Mouse (Mus musculus): ENCODE data around the gene Ucn2. TPM values are rescaled to one million over a fixed set of nuclear protein-coding genes. Genes with fewer than 3 reads are reported as not detected.

Ucn2 gene
- polyA plus RNA-seq (2012; rRNA removed), result 0.34 and 1.1 TPM in 2 replicates

DNA sequence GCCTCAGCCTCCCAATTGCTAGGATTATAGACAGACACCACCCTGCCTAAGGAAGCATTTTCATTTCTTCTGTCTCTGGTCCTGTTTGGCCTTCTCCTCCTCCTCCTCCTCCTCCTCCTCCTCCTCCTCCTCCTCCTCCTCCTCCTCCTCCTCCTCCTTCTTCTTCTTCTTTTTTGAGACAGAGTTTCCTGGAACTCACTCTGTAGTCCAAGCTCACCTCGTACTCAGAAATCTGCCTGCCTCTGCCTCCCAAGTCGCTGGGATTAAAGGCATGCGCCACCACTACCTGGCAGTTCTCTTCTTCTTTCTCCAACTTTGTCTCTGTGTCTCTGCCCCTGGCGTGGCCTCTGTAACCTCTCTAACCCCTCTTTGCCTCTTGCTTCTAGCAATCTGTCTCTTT lies at the start of gene Ucn2:
TSS of gene Ucn2 (plus strand) at position 301 of the 400 bp plus-strand sequence.

DNA sequence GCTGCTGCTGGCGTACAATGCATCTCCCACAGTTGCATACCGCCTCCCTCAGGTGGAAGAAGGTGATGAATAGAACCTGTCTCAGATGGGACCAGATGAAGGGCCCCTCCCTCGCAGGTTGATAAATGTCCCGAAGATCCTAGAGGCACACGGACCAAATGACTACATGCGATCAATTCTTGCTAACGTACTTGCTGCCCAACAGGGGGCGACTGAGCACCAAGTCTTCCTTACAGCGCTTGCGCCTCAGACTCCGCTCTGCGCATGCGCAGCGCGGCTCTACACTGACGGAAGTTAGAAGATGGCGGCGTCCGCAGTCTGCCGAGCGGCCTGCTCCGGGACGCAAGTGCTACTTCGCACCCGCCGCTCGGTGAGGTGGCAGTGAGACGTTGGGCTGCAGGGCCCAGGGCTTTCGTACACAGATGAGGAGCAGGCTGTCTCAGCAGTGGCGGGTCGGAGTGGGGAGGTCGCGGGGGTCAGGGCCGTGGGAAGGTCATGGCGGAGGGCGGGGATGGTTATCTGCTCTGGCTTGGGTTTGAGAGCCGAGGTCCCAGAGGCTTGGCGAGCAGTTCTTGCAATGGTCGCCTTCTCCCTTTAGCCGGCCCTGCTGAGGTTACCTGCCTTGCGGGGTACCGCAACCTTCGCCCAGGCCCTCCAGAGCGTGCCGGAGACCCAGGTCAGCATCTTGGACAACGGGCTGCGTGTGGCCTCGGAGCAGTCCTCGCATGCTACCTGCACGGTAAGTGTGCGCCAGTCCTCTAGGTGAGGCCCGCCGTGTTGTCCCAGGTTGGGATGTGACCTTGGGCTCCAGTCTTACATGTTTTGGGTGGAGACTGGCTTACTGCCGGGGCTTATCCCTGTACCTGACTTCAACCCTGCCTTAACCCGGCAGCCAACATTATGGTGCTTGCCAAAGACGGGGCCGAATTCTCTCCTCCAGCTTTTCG lies 49.1 kb upstream of the Ucn2 start, which contains the start of gene Uqcrc1:
TSS of gene Uqcrc1 (plus strand) at position 216 of the 947 bp plus-strand sequence.

DNA sequence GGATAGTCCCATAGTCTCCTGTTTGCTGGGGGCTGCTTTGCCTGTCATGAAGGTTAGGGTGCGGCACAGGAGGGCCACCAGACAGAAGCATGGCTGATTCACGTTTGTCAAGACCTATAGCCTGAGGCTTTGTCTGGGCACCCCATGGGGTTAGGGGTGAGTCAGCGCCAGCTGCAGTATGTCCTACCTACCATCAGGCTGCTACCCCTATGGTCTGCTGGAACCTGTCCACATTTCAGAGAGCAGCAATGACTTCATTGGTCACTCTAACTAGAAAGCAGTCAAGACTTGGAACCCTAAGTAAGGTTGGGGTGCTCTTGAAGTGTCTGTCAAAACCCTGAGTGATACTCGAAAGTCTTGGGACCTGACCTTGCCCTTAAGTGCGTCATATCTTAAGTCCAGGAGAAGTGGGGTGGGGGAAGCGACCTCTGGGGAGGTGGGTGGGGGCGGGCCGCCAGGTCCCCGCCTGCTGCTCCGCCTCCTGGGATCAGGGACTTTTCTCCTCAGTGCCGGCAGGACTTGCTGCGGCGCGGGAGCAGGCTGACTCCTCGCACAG lies 32.7 kb upstream of the Ucn2 start, which contains the start of gene Col7a1:
TSS of gene Col7a1 (plus strand) at position 506 of the 556 bp plus-strand sequence.

DNA sequence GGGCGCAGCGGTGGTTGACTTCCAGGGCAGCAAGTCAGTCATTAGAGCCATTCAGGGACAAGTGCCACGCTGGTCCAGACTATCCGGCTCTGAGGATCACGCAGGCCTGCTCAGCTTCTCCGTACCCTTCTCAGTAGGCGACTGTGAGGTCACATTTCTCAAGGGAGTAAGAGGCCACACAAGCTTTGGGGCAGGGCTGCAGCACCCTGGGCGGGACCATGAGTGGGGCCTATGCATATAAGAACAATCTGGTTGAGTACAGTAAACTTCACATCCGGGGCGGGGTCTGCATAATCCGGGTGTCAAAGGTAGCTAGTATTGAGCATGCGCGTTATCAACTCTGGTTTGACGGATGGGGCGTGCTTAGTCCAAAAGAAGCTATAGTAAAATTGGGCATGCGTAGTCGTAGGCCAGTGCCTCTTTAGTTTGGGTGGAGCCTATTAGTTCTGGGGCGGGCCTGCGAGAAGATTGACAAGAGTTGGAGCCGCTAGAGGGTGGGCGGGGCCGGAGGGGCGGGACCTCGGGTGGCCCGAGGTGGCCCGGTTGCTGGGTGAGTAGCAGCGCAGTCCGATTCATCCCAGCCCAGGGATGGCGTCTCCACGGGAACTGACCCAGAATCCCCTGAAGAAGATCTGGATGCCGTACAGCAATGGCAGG lies 5.7 kb downstream of the Ucn2 start, which contains the start of gene Pfkfb4:
TSS of gene Pfkfb4 (plus strand) at position 351 of the 657 bp plus-strand sequence.

Other genes with a start within 250 kb of the Ucn2 start
- gene Ip6k2, start 202.2 kb upstream of the Ucn2 start, polyA plus RNA-seq (2012; rRNA removed), result 392 and 428 TPM in 2 replicates
- gene Nckipsd, start 177.6 kb upstream of the Ucn2 start, polyA plus RNA-seq (2012; rRNA removed), result 32.2 and 33.5 TPM in 2 replicates
- 88.2 and 100 TPM in 2 replicates for gene Celsr3, start 159.7 kb upstream of the Ucn2 start, polyA plus RNA-seq (2012; rRNA removed)
- gene Slc26a6, start 132.7 kb upstream of the Ucn2 start, polyA plus RNA-seq (2012; rRNA removed), result 20.6 and 22.4 TPM in 2 replicates
- gene Tmem89, start 71.4 kb upstream of the Ucn2 start, polyA plus RNA-seq (2012; rRNA removed), result 0.72 and 0.84 TPM in 2 replicates
- gene Uqcrc1, start 49.4 kb upstream of the Ucn2 start, polyA plus RNA-seq (2012; rRNA removed), result 340 and 342 TPM in 2 replicates
- 6.8 and 12.8 TPM in 2 replicates for gene Col7a1, start 32.4 kb upstream of the Ucn2 start, polyA plus RNA-seq (2012; rRNA removed)
- 26.4 and 26.7 TPM in 2 replicates for gene Pfkfb4, start 5.8 kb downstream of the Ucn2 start, polyA plus RNA-seq (2012; rRNA removed)
- gene Shisa5, start 52.6 kb downstream of the Ucn2 start, polyA plus RNA-seq (2012; rRNA removed), result 60.7 and 85.5 TPM in 2 replicates
- gene Trex1, start 73.7 kb downstream of the Ucn2 start, polyA plus RNA-seq (2012; rRNA removed), result 38.3 and 41.3 TPM in 2 replicates
- 40.4 and 41.3 TPM in 2 replicates for gene Atrip, start 88.1 kb downstream of the Ucn2 start, polyA plus RNA-seq (2012; rRNA removed)
- gene Ccdc51, start 96.5 kb downstream of the Ucn2 start, polyA plus RNA-seq (2012; rRNA removed), result 10.2 and 10.5 TPM in 2 replicates
- 256 and 271 TPM in 2 replicates for gene Tma7, start 96.6 kb downstream of the Ucn2 start, polyA plus RNA-seq (2012; rRNA removed)
- gene Plxnb1, start 109.4 kb downstream of the Ucn2 start, polyA plus RNA-seq (2012; rRNA removed), result 67.0 and 68.2 TPM in 2 replicates
- not detected in 2 replicates for gene Fbxw21, start 176.0 kb downstream of the Ucn2 start, polyA plus RNA-seq (2012; rRNA removed)
- gene Fbxw13, start 210.0 kb downstream of the Ucn2 start, polyA plus RNA-seq (2012; rRNA removed), result not detected in 2 replicates
- gene Fbxw20, start 248.7 kb downstream of the Ucn2 start, polyA plus RNA-seq (2012; rRNA removed), result 0.02 TPM in 1 of 2 replicates, not detected in the other

All from central nervous system, embryonic 14 days (tissue).